Mouse (Mus musculus) brain, embryonic 14.5 days (tissue): Measurements from ENCODE around the gene Pex5l.

Experiments used
- CTCF ChIP-seq: fragments of 200-500 bp; IDR thresholded peaks from 2 replicates; pipeline ENCODE4 v1.5.1; 2012; ENCODE audit warnings: inconsistent platforms, mild to moderate bottlenecking, moderate library complexity, borderline replicate concordance; ENCODE audit not compliant: insufficient read depth, insufficient read length; ENCODE audit errors: extremely low read depth
- POLR2A ChIP-seq: fragments of 200-500 bp; IDR thresholded peaks from 2 replicates; pipeline ENCODE4 v1.6.1; 2012; ENCODE audit warnings: mild to moderate bottlenecking, inconsistent platforms, borderline replicate concordance; ENCODE audit not compliant: poor library complexity, insufficient read depth, insufficient read length, severe bottlenecking; ENCODE audit errors: extremely low read depth

DNA sequence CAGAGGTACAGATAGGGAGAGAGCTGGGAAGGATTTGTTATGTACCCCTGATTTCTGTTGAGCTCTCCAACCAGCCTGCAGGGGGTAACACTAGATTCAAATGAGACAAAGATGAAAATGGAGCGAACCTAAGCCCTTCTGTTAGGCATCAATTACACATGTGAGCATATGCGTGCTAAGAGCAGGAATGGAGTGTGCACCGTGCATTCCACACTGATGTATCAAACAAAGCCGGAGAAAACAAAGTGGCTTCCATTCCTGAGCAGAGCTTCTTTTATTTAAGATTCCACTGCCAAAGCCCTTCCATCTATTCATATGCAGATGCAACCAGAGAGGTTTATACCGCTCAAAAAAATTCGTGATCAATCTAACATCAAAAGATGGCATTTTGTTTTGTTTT is 79.5 kb downstream of the Pex5l start:
- no peak for TF ChIP-seq CTCF
- TF ChIP-seq POLR2A, result no peak
